ENCODE assay signal across 1 mouse cellular context in the genomic region with DNA sequence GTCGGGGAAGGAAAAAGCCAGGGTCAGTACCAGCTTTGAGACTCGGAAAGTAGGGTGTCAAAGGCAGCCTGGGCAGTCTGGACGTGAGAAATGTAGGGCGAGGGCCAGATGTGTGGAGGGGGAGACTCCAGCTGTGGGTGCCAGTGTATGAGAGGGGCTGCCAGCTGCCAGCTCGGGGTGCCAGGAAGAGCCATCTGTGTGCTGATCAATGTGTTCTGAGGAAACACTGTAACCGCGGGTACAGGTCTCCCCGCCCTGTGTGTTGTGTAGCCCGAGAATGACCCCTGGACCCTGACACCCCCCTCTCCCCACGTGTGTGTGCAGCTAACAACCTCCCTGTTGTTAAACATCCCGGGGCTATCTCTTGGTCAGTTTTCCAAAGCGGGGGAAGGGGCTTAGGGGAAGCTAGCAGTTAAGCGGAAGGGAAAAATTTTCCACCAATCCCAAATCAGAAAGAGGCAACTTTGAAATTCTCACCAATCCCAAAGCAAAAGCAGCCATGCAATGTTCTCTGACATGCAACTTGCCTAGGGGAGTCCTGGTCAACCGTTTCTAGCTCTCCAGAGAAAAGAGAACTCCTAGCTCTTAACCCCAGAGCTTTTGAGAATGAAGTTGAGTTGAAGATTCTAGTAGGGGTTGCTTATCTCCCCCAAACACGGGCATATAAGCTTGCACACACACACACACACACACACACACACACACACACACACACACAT.
TF ChIP-seq lines count a peak whose summit lies in the region.

No protein-coding gene starts in this region.

TF ChIP-seq in CH12.LX, 34 proteins besides CTCF, POLR2A, EP300 and RAD21:
- TF ChIP-seq CHD2 (IDR thresholded peaks at IDR 0.05; ENCODE audit: low read length) (no peak), TBP (conservative IDR thresholded peaks at IDR 0.05; ENCODE audit: low read depth, low read length) (no peak), ZC3H11A (IDR thresholded peaks at IDR 0.05; ENCODE audit: low read depth, low read length) (no peak), IRF4 (IDR thresholded peaks at IDR 0.05; ENCODE audit: low read depth, low read length) (no peak), UBTF (IDR thresholded peaks at IDR 0.05; ENCODE audit: low read depth, low read length) (no peak; the same call in 1 of the 2 replicates), MAZ (IDR thresholded peaks at IDR 0.05; ENCODE audit: low read depth, low read length) (no peak), TCF12 (IDR thresholded peaks at IDR 0.05; ENCODE audit: low read depth, low read length) (no peak), ETS1 (conservative IDR thresholded peaks at IDR 0.05; ENCODE audit: low read depth, low read length) (no peak), ELF1 (IDR thresholded peaks at IDR 0.05; ENCODE audit: low read depth, low read length) (no peak), KAT2A (IDR thresholded peaks at IDR 0.05; ENCODE audit: insufficient replicate concordance, low read length) (no peak), PAX5 (IDR thresholded peaks at IDR 0.05; ENCODE audit: low read length) (no peak), SMC3 (IDR thresholded peaks at IDR 0.05; ENCODE audit: low read depth, low read length) (no peak), MEF2A (IDR thresholded peaks at IDR 0.05; ENCODE audit: borderline replicate concordance, low read depth, low read length) (no peak), JUND (conservative IDR thresholded peaks at IDR 0.05; ENCODE audit: low read depth, low read length) (no peak)
